Mouse (Mus musculus) small intestine, adult 2 months (tissue): Measurements from ENCODE around the gene Dnal1. TPM values are rescaled to one million over a fixed set of nuclear protein-coding genes. Genes with fewer than 3 reads are reported as not detected.
A peak's percentile ranks its signal among the peaks of the same experiment; 100 is the strongest.

Source experiments
- H3K27ac ChIP-seq: fragments of 200-500 bp; 2 replicates; pipeline ENCODE4 v1.5.1; 2012; ENCODE audit warnings: low read depth, low read length, control low read depth, inconsistent platforms; ENCODE audit not compliant: insufficient read depth
- H3K27me3 ChIP-seq: fragments of 200-500 bp; 2 replicates; pipeline ENCODE4 v1.6.1; 2012; ENCODE audit warnings: mild to moderate bottlenecking, moderate library complexity, low read length, inconsistent platforms; ENCODE audit not compliant: control insufficient read depth, insufficient read depth
- H3K36me3 ChIP-seq: fragments of 200-500 bp; 2 replicates; pipeline ENCODE4 v1.6.1; 2012; ENCODE audit warnings: mild to moderate bottlenecking, low read length, control low read depth, inconsistent platforms; ENCODE audit not compliant: control insufficient read depth, insufficient read depth
- H3K4me1 ChIP-seq: fragments of 200-500 bp; 2 replicates; pipeline ENCODE4 v1.6.1; 2012; ENCODE audit warnings: low read length, inconsistent platforms, mixed read lengths; ENCODE audit not compliant: control insufficient read depth, insufficient read depth, insufficient read length
- H3K4me3 ChIP-seq: fragments of 200-500 bp; 2 replicates; pipeline ENCODE4 v1.5.1; 2012; ENCODE audit warnings: low read depth, mild to moderate bottlenecking, control low read depth, inconsistent platforms, low read length, moderate library complexity
- CTCF ChIP-seq: fragments of 200-500 bp; IDR thresholded peaks from 2 replicates; pipeline ENCODE4 v1.5.1; 2012; ENCODE audit warnings: low read depth, mild to moderate bottlenecking, control low read depth, inconsistent platforms, low read length, moderate library complexity, mixed read lengths; ENCODE audit not compliant: insufficient replicate concordance, insufficient read length; ENCODE audit errors: extremely low read depth
- POLR2A ChIP-seq: fragments of 200-500 bp; IDR thresholded peaks from 2 replicates; pipeline ENCODE4 v1.6.1; 2012; ENCODE audit warnings: low read depth, mild to moderate bottlenecking, control low read depth, inconsistent platforms, low read length, moderate library complexity
- WGBS: fragments of 180-500 bp; shearing (Covaris S2); methylation state at CpG from one replicate; pipeline ENCODE4 v1.1.7; 2018; 5-methylcytosine and 5-hydroxymethylcytosine counted together
- polyA plus RNA-seq: library from polyadenylated mRNA; depleted of rRNA; stranded (reverse); fragments of >200 nt; gene quantifications from 2 replicates; pipeline ENCODE4 v1.2.3, GENCODE M21; 2012

The Dnal1 gene
- polyA plus RNA-seq, 1 experiment = 0.68 TPM

GRCm38 (mm10) chr12:84163133-84163532, 49.0 kb downstream of the Dnal1 start:
- Histone ChIP-seq H3K36me3 (peaks cover 54% of the 10 kb centered on the region), H3K27me3 (no peaks in the 10 kb centered on the region), H3K4me3 (no peak overlapping the region), H3K4me1 (peaks cover 5% of the 10 kb centered on the region), H3K27ac (no peak overlapping the region)
- WGBS = 59% methylated on average over 9 of the region's 9 CpGs
- TF ChIP-seq CTCF (peak; percentile 73; the same call in 1 of the 2 replicates), POLR2A (no peak)

- H3K27ac ChIP-seq = no peak overlapping the region
- peaks cover 53% of the 10 kb centered on the region for H3K36me3 ChIP-seq
- no peak for TF ChIP-seq POLR2A
- no peak for TF ChIP-seq CTCF
- no peaks in the 10 kb centered on the region for H3K27me3 ChIP-seq
- WGBS = 83% methylated on average over 11 of the region's 11 CpGs
- peaks cover 5% of the 10 kb centered on the region for H3K4me1 ChIP-seq
- H3K4me3 ChIP-seq = no peak overlapping the region
Measured at GRCm38 (mm10) chr12:84163586-84164110, 49.5 kb downstream of the Dnal1 start.

GRCm38 (mm10) chr12:84165631-84166373, 51.6 kb downstream of the Dnal1 start:
- TF ChIP-seq POLR2A (no peak), CTCF (no peak)
- no peak overlapping the region for H3K4me3 ChIP-seq
- WGBS = 43% methylated on average over 8 of the region's 8 CpGs
- H3K27ac ChIP-seq = peak overlapping the region; percentile 43
- H3K36me3 ChIP-seq = peaks cover 35% of the 10 kb centered on the region
- peaks cover 5% of the 10 kb centered on the region for H3K4me1 ChIP-seq
- H3K27me3 ChIP-seq = no peaks in the 10 kb centered on the region

GRCm38 (mm10) chr12:84170610-84171009, 56.4 kb downstream of the Dnal1 start:
- H3K4me1 ChIP-seq = peaks cover 26% of the 10 kb centered on the region
- H3K4me3 ChIP-seq = no peak overlapping the region
- no peaks in the 10 kb centered on the region for H3K27me3 ChIP-seq
- H3K36me3 ChIP-seq = peaks cover 43% of the 10 kb centered on the region
- no peak overlapping the region for H3K27ac ChIP-seq
- WGBS = 79% methylated on average over 10 of the region's 10 CpGs
- TF ChIP-seq POLR2A (no peak), CTCF (no peak)

- no peaks in the 10 kb centered on the region for H3K27me3 ChIP-seq
- no peak overlapping the region for H3K27ac ChIP-seq
- TF ChIP-seq CTCF (no peak), POLR2A (no peak)
- H3K4me1 ChIP-seq = peaks cover 38% of the 10 kb centered on the region
- WGBS = 88% methylated on average over 3 of the region's 3 CpGs
- H3K4me3 ChIP-seq = no peak overlapping the region
- H3K36me3 ChIP-seq = peaks cover 41% of the 10 kb centered on the region
Measured at GRCm38 (mm10) chr12:84172216-84172615, 58.0 kb downstream of the Dnal1 start.

GRCm38 (mm10) chr12:84172862-84173261, 58.7 kb downstream of the Dnal1 start:
- Histone ChIP-seq H3K27ac (no peak overlapping the region), H3K36me3 (peaks cover 36% of the 10 kb centered on the region), H3K4me3 (no peak overlapping the region), H3K27me3 (no peaks in the 10 kb centered on the region), H3K4me1 (peaks cover 44% of the 10 kb centered on the region)
- no peak for TF ChIP-seq CTCF
- no peak for TF ChIP-seq POLR2A
- 89% methylated on average over 17 of the region's 17 CpGs for WGBS

- H3K36me3 ChIP-seq = peaks cover 33% of the 10 kb centered on the region
- no peak for TF ChIP-seq POLR2A
- TF ChIP-seq CTCF = no peak
- H3K27me3 ChIP-seq = no peaks in the 10 kb centered on the region
- peak overlapping the region; percentile 18; the same call in 1 of the 2 replicates for H3K4me3 ChIP-seq
- 65% methylated on average over 13 of the region's 13 CpGs for WGBS
- H3K27ac ChIP-seq = peak overlapping the region; percentile 97
- H3K4me1 ChIP-seq = peaks cover 50% of the 10 kb centered on the region
Measured at GRCm38 (mm10) chr12:84173309-84173915, 59.2 kb downstream of the Dnal1 start.
